Mouse (Mus musculus): Measurements from ENCODE around the gene Soat1. TPM values are rescaled to one million over a fixed set of nuclear protein-coding genes. Genes with fewer than 3 reads are reported as not detected.

The Soat1 gene
- polyA plus RNA-seq, 1 experiment, result 34.4 TPM

DNA sequence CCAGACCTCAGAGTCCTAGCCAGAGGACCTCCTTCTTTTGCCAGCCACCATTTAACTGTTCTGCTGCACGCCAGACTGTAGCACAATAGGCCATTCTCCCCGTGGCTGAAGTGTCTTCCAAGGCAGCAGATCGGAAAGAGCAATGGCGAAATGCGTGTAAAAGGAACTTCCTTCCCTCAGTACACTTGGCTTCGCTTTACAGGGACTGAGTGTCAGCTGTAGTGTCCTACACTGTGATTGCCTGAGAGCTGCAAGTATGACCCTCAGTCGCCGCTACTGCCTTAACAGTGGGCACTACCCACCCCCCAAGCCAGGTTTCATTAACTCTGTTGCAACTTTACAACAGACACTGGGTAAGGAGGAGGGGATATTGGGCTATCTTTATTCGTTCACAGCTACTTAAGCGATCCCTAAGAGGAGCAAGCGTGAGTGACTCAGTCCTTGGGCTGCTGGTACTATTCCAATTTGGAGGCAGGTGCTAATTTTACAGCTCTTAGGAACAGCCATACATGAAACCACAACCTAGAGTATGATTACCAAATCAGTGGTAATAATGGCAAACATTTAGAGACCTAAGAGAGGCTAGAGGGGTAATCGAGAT, 6.4 kb downstream of the Soat1 start:
- TF ChIP-seq CTCF (IDR thresholded peaks at IDR 0.05; ENCODE audit: control insufficient read depth, insufficient read depth, insufficient replicate concordance, low read depth, low read length), result no peak
- TF ChIP-seq POLR2A (IDR thresholded peaks at IDR 0.05; ENCODE audit: control insufficient read depth, low read depth, low read length), result no peak
- H3K4me1 ChIP-seq (ENCODE audit: control insufficient read depth, insufficient read depth, low read length), result no peaks in the 10 kb centered on the region; the same call in none of the 2 replicates
- no peak overlapping the region for H3K4me3 ChIP-seq (ENCODE audit: control insufficient read depth, low read depth, low read length)
- no peaks in the 10 kb centered on the region for H3K27me3 ChIP-seq (ENCODE audit: control insufficient read depth, insufficient read depth, low read length)
- peak overlapping the region; percentile 49 for H3K27ac ChIP-seq (ENCODE audit: control insufficient read depth, insufficient read depth, low read depth, low read length)
- no peaks in the 10 kb centered on the region; the same call in 1 of the 2 replicates for H3K36me3 ChIP-seq (ENCODE audit: control insufficient read depth, insufficient read depth, low read length)

GRCm38 (mm10) chr1:156464963-156465362, 9.2 kb downstream of the Soat1 start:
- Histone ChIP-seq H3K4me1 (ENCODE audit: control insufficient read depth, insufficient read depth, low read length) (peaks cover 5% of the 10 kb centered on the region; the same call in 1 of the 2 replicates), H3K36me3 (ENCODE audit: control insufficient read depth, insufficient read depth, low read length) (no peaks in the 10 kb centered on the region; the same call in 1 of the 2 replicates), H3K27me3 (ENCODE audit: control insufficient read depth, insufficient read depth, low read length) (no peaks in the 10 kb centered on the region), H3K4me3 (ENCODE audit: control insufficient read depth, low read depth, low read length) (no peak overlapping the region), H3K27ac (ENCODE audit: control insufficient read depth, insufficient read depth, low read depth, low read length) (no peak overlapping the region)
- TF ChIP-seq CTCF (IDR thresholded peaks at IDR 0.05; ENCODE audit: control insufficient read depth, insufficient read depth, insufficient replicate concordance, low read depth, low read length) (no peak), POLR2A (IDR thresholded peaks at IDR 0.05; ENCODE audit: control insufficient read depth, low read depth, low read length) (no peak)

DNA sequence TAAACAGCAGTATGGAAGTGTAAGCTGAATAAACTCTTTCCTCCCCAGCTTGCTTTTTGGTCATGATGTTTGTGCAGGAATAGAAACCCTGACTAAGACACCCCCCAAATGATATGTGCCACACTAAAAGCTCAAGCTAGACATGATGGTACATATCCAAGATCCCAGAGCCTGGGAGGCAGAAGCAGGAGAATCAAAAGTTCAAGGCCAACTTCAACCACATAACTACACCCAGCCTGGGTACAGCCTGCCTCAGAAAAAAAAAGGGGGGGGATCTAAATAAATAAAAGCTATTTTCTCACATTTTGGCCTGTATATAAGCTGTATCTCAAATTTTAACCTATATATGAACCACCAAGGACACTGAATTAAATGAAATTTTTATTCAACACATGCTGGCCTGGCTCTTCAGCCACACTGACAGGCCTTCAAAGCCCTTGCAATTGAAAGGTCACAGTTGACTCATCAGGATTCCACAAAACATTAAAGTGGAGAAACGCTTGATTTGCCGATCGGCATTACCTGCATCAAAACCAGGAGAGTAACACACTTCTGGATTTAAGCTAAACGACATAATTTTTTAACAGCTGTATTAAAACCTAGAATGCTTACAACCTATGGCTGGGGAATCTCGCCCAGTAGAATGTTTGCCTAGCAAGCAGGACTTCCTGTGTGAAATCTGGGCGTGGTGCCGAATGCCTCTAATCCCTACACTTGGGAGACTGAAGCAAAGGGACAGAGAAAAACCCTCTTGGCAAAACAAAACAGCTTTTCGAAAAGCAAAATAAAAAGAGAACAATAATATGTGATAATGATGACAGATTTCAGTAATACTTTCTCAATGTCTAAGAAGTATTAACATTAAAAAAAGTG, 9.9 kb downstream of the Soat1 start:
- Histone ChIP-seq H3K27ac (ENCODE audit: control insufficient read depth, insufficient read depth, low read depth, low read length) (no peak overlapping the region), H3K4me3 (ENCODE audit: control insufficient read depth, low read depth, low read length) (no peak overlapping the region), H3K27me3 (ENCODE audit: control insufficient read depth, insufficient read depth, low read length) (no peaks in the 10 kb centered on the region), H3K36me3 (ENCODE audit: control insufficient read depth, insufficient read depth, low read length) (no peaks in the 10 kb centered on the region; the same call in 1 of the 2 replicates), H3K4me1 (ENCODE audit: control insufficient read depth, insufficient read depth, low read length) (peaks cover 5% of the 10 kb centered on the region; the same call in 1 of the 2 replicates)
- TF ChIP-seq POLR2A (IDR thresholded peaks at IDR 0.05; ENCODE audit: control insufficient read depth, low read depth, low read length) (no peak), CTCF (IDR thresholded peaks at IDR 0.05; ENCODE audit: control insufficient read depth, insufficient read depth, insufficient replicate concordance, low read depth, low read length) (no peak)

DNA sequence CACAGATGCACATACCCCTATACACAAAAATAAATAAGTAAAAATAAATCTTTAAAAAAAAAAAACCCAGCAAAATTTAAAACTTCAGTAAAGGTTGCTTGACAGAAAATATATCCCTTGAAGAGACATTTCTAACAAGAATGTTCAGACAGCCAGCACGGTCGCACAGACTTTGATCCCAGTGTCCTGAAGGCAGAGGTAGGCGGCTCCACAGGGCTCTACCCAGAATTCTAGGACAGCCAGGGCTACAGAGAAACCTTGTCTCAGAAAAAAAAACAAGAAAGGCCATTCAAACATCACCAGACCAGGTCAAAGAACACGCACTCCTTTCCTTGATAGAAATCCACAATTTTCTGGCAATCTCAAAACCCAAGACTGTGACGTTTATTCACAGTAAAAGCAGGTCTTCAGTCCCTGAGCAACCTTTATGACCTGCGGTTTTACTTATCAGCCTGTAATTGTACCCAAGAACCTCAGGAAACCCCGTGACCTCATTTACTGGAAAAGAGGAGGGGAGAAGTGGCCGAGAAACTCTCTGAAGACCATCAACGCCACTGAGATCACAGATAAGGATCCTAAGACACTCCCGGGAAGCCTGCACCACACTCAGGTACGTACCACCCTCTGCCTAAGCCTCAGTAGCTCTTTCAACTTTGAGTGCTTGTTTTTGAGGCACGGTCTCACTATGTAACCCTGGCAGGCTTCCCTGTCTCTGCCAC, 11.7 kb downstream of the Soat1 start:
- H3K36me3 ChIP-seq (ENCODE audit: control insufficient read depth, insufficient read depth, low read length), result no peaks in the 10 kb centered on the region; the same call in 1 of the 2 replicates
- H3K4me1 ChIP-seq (ENCODE audit: control insufficient read depth, insufficient read depth, low read length), result peaks cover 5% of the 10 kb centered on the region; the same call in 1 of the 2 replicates
- peak overlapping the region; percentile 36; the same call in 1 of the 2 replicates for H3K27ac ChIP-seq (ENCODE audit: control insufficient read depth, insufficient read depth, low read depth, low read length)
- H3K27me3 ChIP-seq (ENCODE audit: control insufficient read depth, insufficient read depth, low read length), result no peaks in the 10 kb centered on the region
- no peak for TF ChIP-seq POLR2A (IDR thresholded peaks at IDR 0.05; ENCODE audit: control insufficient read depth, low read depth, low read length)
- TF ChIP-seq CTCF (IDR thresholded peaks at IDR 0.05; ENCODE audit: control insufficient read depth, insufficient read depth, insufficient replicate concordance, low read depth, low read length), result no peak
- no peak overlapping the region for H3K4me3 ChIP-seq (ENCODE audit: control insufficient read depth, low read depth, low read length)

DNA sequence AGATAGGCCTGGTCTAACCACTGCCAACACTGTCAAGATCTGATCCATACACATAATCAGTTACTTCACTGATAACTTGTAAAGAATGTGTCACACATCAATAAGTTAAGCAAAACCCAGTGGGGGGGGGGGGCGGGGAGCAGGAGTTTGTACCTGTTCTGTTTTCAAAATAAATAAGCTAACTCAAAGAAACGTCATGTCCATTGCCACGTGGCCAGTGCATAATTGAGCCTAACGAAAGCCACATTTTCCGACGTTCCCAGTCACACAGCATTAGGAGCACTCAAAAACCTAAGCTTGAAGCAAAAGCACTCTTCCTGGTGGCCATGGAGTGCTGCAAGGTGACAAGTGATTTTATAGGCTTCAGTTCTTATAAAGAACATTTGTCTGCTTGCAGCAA, 13.1 kb downstream of the Soat1 start:
- Histone ChIP-seq H3K27ac (ENCODE audit: control insufficient read depth, insufficient read depth, low read depth, low read length) (0 out of 2 replicates have a peak overlapping the region, but pooled peaks have one; percentile 42), H3K4me1 (ENCODE audit: control insufficient read depth, insufficient read depth, low read length) (peaks cover 5% of the 10 kb centered on the region; the same call in 1 of the 2 replicates), H3K36me3 (ENCODE audit: control insufficient read depth, insufficient read depth, low read length) (no peaks in the 10 kb centered on the region), H3K27me3 (ENCODE audit: control insufficient read depth, insufficient read depth, low read length) (no peaks in the 10 kb centered on the region), H3K4me3 (ENCODE audit: control insufficient read depth, low read depth, low read length) (no peak overlapping the region)
- TF ChIP-seq POLR2A (IDR thresholded peaks at IDR 0.05; ENCODE audit: control insufficient read depth, low read depth, low read length), result no peak
- no peak for TF ChIP-seq CTCF (IDR thresholded peaks at IDR 0.05; ENCODE audit: control insufficient read depth, insufficient read depth, insufficient replicate concordance, low read depth, low read length)

GRCm38 (mm10) chr1:156460216-156460615, 13.9 kb downstream of the Soat1 start:
- no peaks in the 10 kb centered on the region for H3K36me3 ChIP-seq (ENCODE audit: control insufficient read depth, insufficient read depth, low read length)
- H3K27me3 ChIP-seq (ENCODE audit: control insufficient read depth, insufficient read depth, low read length), result no peaks in the 10 kb centered on the region
- no peak overlapping the region for H3K4me3 ChIP-seq (ENCODE audit: control insufficient read depth, low read depth, low read length)
- H3K27ac ChIP-seq (ENCODE audit: control insufficient read depth, insufficient read depth, low read depth, low read length), result peak overlapping the region; percentile 53
- no peak for TF ChIP-seq POLR2A (IDR thresholded peaks at IDR 0.05; ENCODE audit: control insufficient read depth, low read depth, low read length)
- no peak for TF ChIP-seq CTCF (IDR thresholded peaks at IDR 0.05; ENCODE audit: control insufficient read depth, insufficient read depth, insufficient replicate concordance, low read depth, low read length)
- peaks cover 5% of the 10 kb centered on the region; the same call in 1 of the 2 replicates for H3K4me1 ChIP-seq (ENCODE audit: control insufficient read depth, insufficient read depth, low read length)
